In genomic region chr13:58960321-58960720, GRCm38 (mm10) we compare ENCODE assay signal across 31 mouse cellular contexts.
"Had no signal": no experiment of that assay in that cellular context is flagged by ENCODE, and none has a peak within 500 bp of the region (broad histone marks: within the 10 kb centered on the region; RNA-seq: fewer than 3 reads in every experiment).

No protein-coding gene starts in this region.

- H3K4me3 ChIP-seq: left cerebral cortex, adult 2 months; limb, embryonic 10.5 days; limb, embryonic 12.5 days; limb, embryonic 13.5 days; limb, embryonic 15.5 days; liver, embryonic 13.5 days; liver, embryonic 15.5 days; lung, embryonic 15.5 days; megakaryocyte, embryonic 14.5 days; midbrain, embryonic 10.5 days; midbrain, embryonic 12.5 days; midbrain, embryonic 13.5 days; midbrain, embryonic 15.5 days; myocyte had no signal

- H3K36me3 ChIP-seq: limb, embryonic 10.5 days; limb, embryonic 12.5 days; limb, embryonic 13.5 days; limb, embryonic 15.5 days; liver, embryonic 13.5 days; liver, embryonic 15.5 days; lung, embryonic 15.5 days; midbrain, embryonic 10.5 days; midbrain, embryonic 12.5 days; midbrain, embryonic 13.5 days; midbrain, embryonic 15.5 days had no signal

- DNase-seq: left cerebral cortex, postnatal 4 days; liver; liver, embryonic 13.5 days; liver, postnatal 0 days; lung, adult 18-20 months; lung, adult 2 months; lung, embryonic 14.5 days; lung, postnatal 10 days; lung, postnatal 14 days; lung, postnatal 36 days; lung, postnatal 4 days; midbrain, embryonic 14.5 days had no signal

- H3K9ac ChIP-seq: limb, embryonic 12.5 days; limb, embryonic 13.5 days; limb, embryonic 15.5 days; liver, embryonic 13.5 days; liver, embryonic 14.5 days; liver, embryonic 15.5 days; liver, postnatal 0 days; lung, embryonic 14.5 days; lung, embryonic 15.5 days; midbrain, embryonic 12.5 days; midbrain, embryonic 13.5 days; midbrain, embryonic 15.5 days had no signal

- ATAC-seq: liver, postnatal 0 days; lung, postnatal 0 days; midbrain, embryonic 13.5 days; midbrain, embryonic 15.5 days; midbrain, embryonic 16.5 days had no signal

- H3K4me2 ChIP-seq: limb, embryonic 12.5 days; limb, embryonic 13.5 days; limb, embryonic 15.5 days; liver, embryonic 11.5 days; liver, embryonic 13.5 days; liver, embryonic 15.5 days; lung, embryonic 14.5 days; lung, embryonic 15.5 days; midbrain, embryonic 11.5 days; midbrain, embryonic 12.5 days; midbrain, embryonic 13.5 days; midbrain, embryonic 15.5 days had no signal

- H3K27me3 ChIP-seq: limb, embryonic 12.5 days; limb, embryonic 13.5 days; limb, embryonic 15.5 days; liver, embryonic 13.5 days; liver, embryonic 15.5 days; megakaryocyte, embryonic 14.5 days; midbrain, embryonic 12.5 days; midbrain, embryonic 13.5 days; midbrain, embryonic 15.5 days had no signal

- H3K4me1 ChIP-seq: liver, embryonic 13.5 days; liver, embryonic 15.5 days; lung, embryonic 15.5 days; megakaryocyte, embryonic 14.5 days had no signal

- H3K27ac ChIP-seq: left cerebral cortex, adult 2 months; limb, embryonic 10.5 days; limb, embryonic 12.5 days; limb, embryonic 13.5 days; limb, embryonic 15.5 days; liver, embryonic 13.5 days; liver, embryonic 14.5 days; liver, embryonic 15.5 days; lung, embryonic 15.5 days; macrophage; midbrain, embryonic 10.5 days; midbrain, embryonic 12.5 days; midbrain, embryonic 13.5 days; midbrain, embryonic 15.5 days had no signal

- H3K9me3 ChIP-seq: limb, embryonic 10.5 days; limb, embryonic 12.5 days; limb, embryonic 13.5 days; limb, embryonic 15.5 days; liver, embryonic 13.5 days; liver, embryonic 15.5 days; lung, embryonic 15.5 days; midbrain, embryonic 10.5 days; midbrain, embryonic 12.5 days; midbrain, embryonic 13.5 days; midbrain, embryonic 15.5 days had no signal
